Mouse (Mus musculus) MEL (cell line): ENCODE measurements around the gene Pten. TPM values are rescaled to one million over a fixed set of nuclear protein-coding genes. Genes with fewer than 3 reads are reported as not detected.

ENCODE experiments used
- DNase-seq: peaks from one replicate; pipeline ENCODE4 v3.0.0; 2011; ENCODE audit warnings: low read depth, low spot score
- H3K27ac ChIP-seq: 2 replicates; pipeline ENCODE4 v1.5.1; 2012; ENCODE audit warnings: low read depth, mild to moderate bottlenecking, control low read depth, low read length, moderate library complexity; ENCODE audit not compliant: control insufficient read depth
- H3K27me3 ChIP-seq, 2 experiments: fragments of 150-350 bp in 1 of 2; sonication (generic) in 1 of 2; 2 replicates each; pipeline ENCODE4 v1.6.1; 2012; ENCODE audit warnings: low read length in 2 of 2, mild to moderate bottlenecking in 2 of 2, improper control_type of control experiment in 1 of 2, moderate library complexity in 1 of 2; ENCODE audit not compliant: insufficient read depth in 2 of 2, control insufficient read depth in 1 of 2
- H3K36me3 ChIP-seq, 2 experiments: 2 replicates each; pipeline ENCODE4 v1.6.1; 2012 to 2014; ENCODE audit warnings: low read length in 2 of 2, improper control_type of control experiment in 1 of 2, inconsistent platforms in 1 of 2, mild to moderate bottlenecking in 1 of 2; ENCODE audit not compliant: insufficient read depth in 2 of 2, control insufficient read depth in 1 of 2
- H3K4me1 ChIP-seq, 2 experiments: fragments of 150-350 bp in 1 of 2; sonication (generic) in 1 of 2; 2 replicates each; pipeline ENCODE4 v1.6.1; 2012; ENCODE audit warnings: low read length in 2 of 2, improper control_type of control experiment in 1 of 2, mild to moderate bottlenecking in 1 of 2; ENCODE audit not compliant: insufficient read depth in 2 of 2, control insufficient read depth in 1 of 2
- H3K4me3 ChIP-seq, 2 experiments: fragments of 150-350 bp in 1 of 2; sonication (generic) in 1 of 2; 2 replicates each; pipeline ENCODE4 v1.5.1; 2012; ENCODE audit warnings: low read depth in 2 of 2, low read length in 2 of 2, mild to moderate bottlenecking in 2 of 2, moderate library complexity in 2 of 2, control low read depth in 1 of 2, improper control_type of control experiment in 1 of 2; ENCODE audit not compliant: control insufficient read depth in 1 of 2, insufficient read depth in 1 of 2
- H3K79me2 ChIP-seq: 2 replicates; pipeline ENCODE4 v1.6.1; 2012; ENCODE audit warnings: mild to moderate bottlenecking, low read length, moderate library complexity; ENCODE audit not compliant: control insufficient read depth, poor library complexity, insufficient read depth
- H3K9ac ChIP-seq: 2 replicates; pipeline ENCODE4 v1.6.1; 2012; ENCODE audit warnings: low read depth, mild to moderate bottlenecking, control low read depth, low read length, moderate library complexity; ENCODE audit not compliant: control insufficient read depth, poor library complexity, severe bottlenecking
- H3K9me3 ChIP-seq: fragments of 150-350 bp; sonication (generic); replicated peaks from 2 replicates; pipeline ENCODE4 v1.6.1; 2012; ENCODE audit warnings: mild to moderate bottlenecking, low read length, improper control_type of control experiment, moderate library complexity; ENCODE audit not compliant: insufficient read depth
- BHLHE40 ChIP-seq: IDR thresholded peaks from 2 replicates; pipeline ENCODE4 v1.6.1; 2012; ENCODE audit warnings: low read depth, mild to moderate bottlenecking, inconsistent platforms, low read length, improper control_type of control experiment, borderline replicate concordance
- ELF1 ChIP-seq: IDR thresholded peaks from 2 replicates; pipeline ENCODE4 v1.6.1; 2014; ENCODE audit warnings: low read depth, mild to moderate bottlenecking, inconsistent platforms, low read length, improper control_type of control experiment, moderate library complexity
- EP300 ChIP-seq, 2 experiments: IDR thresholded peaks; 2 replicates each; pipeline ENCODE4 v1.6.1; 2011; ENCODE audit warnings: improper control_type of control experiment in 2 of 2, low read length in 2 of 2, low read depth in 1 of 2, mild to moderate bottlenecking in 1 of 2
- ETS1 ChIP-seq: IDR thresholded peaks from 2 replicates; pipeline ENCODE4 v1.6.1; 2012; ENCODE audit warnings: low read depth, mild to moderate bottlenecking, inconsistent platforms, low read length, improper control_type of control experiment, moderate library complexity
- GABPA ChIP-seq: IDR thresholded peaks from 2 replicates; pipeline ENCODE4 v1.6.1; 2012; ENCODE audit warnings: low read depth, mild to moderate bottlenecking, inconsistent platforms, low read length, improper control_type of control experiment, moderate library complexity
- MAFK ChIP-seq: IDR thresholded peaks from 2 replicates; pipeline ENCODE4 v1.6.1; 2011; ENCODE audit warnings: low read depth, mild to moderate bottlenecking, low read length, improper control_type of control experiment, borderline replicate concordance
- MAX ChIP-seq: IDR thresholded peaks from 2 replicates; pipeline ENCODE4 v1.6.1; 2011; ENCODE audit warnings: low read length, improper control_type of control experiment
- MXI1 ChIP-seq: IDR thresholded peaks from 2 replicates; pipeline ENCODE4 v1.6.1; 2011; ENCODE audit warnings: mild to moderate bottlenecking, low read depth, low read length, improper control_type of control experiment
- MYC ChIP-seq: IDR thresholded peaks from 2 replicates; pipeline ENCODE4 v1.6.1; 2011; ENCODE audit warnings: low read depth, mild to moderate bottlenecking, low read length, improper control_type of control experiment, moderate library complexity
- NRF1 ChIP-seq: IDR thresholded peaks from 2 replicates; pipeline ENCODE4 v1.6.1; 2014; ENCODE audit warnings: low read depth, mild to moderate bottlenecking, inconsistent platforms, low read length, improper control_type of control experiment, moderate library complexity; ENCODE audit not compliant: poor library complexity, insufficient read depth, severe bottlenecking
- RCOR1 ChIP-seq: IDR thresholded peaks from 2 replicates; pipeline ENCODE4 v1.6.1; 2012; ENCODE audit warnings: low read depth, mild to moderate bottlenecking, inconsistent platforms, low read length, improper control_type of control experiment
- SIN3A ChIP-seq: IDR thresholded peaks from 2 replicates; pipeline ENCODE4 v1.6.1; 2012; ENCODE audit warnings: low read length, improper control_type of control experiment, inconsistent platforms
- TBP ChIP-seq: IDR thresholded peaks from 2 replicates; pipeline ENCODE4 v1.8.0; 2011; ENCODE audit warnings: low read depth, low read length, improper control_type of control experiment
- TCF12 ChIP-seq: IDR thresholded peaks from 2 replicates; pipeline ENCODE4 v1.6.1; 2014; ENCODE audit warnings: low read depth, mild to moderate bottlenecking, inconsistent platforms, low read length, improper control_type of control experiment, moderate library complexity
- ZNF384 ChIP-seq: IDR thresholded peaks from 2 replicates; pipeline ENCODE4 v1.6.1; 2012; ENCODE audit warnings: low read depth, mild to moderate bottlenecking, inconsistent platforms, low read length, improper control_type of control experiment
- polyA plus RNA-seq, 2 experiments: library from polyadenylated mRNA; stranded (reverse) in 1 of 2; unstranded in 1 of 2; fragments of >175 nt in 1 of 2; fragments of >200 nt in 1 of 2; gene quantifications; 2 replicates each; pipeline versions ENCODE4 v1.2.1 to v1.2.4; 2012; ENCODE audit warnings: low replicate concordance in 2 of 2, low read depth in 1 of 2; ENCODE audit not compliant: insufficient read length in 2 of 2, insufficient read depth in 1 of 2, missing spikeins in 1 of 2
- total RNA-seq: library from RNA; depleted of rRNA; stranded (reverse); fragments of 300-350 nt; gene quantifications from 2 replicates; pipeline ENCODE4 v1.2.3, GENCODE M21; 2012

Gene Pten
- total and polyA plus RNA-seq, 3 experiments: 22.7 to 104 (median 35.8) TPM

GRCm38 (mm10) chr19:32760499-32760898 lies 3.2 kb downstream of the Pten start:
- Histone ChIP-seq H3K9ac (peak overlapping the region; percentile 4; the same call in 1 of the 2 replicates), H3K4me3 (peak overlapping the region; percentile 22 to 94)
- DNase-seq: peak; percentile 69

GRCm38 (mm10) chr19:32761162-32761561 lies 3.9 kb downstream of the Pten start:
- Histone ChIP-seq H3K9me3 (no peaks in the 10 kb centered on the region), H3K79me2 (peaks cover 61% of the 10 kb centered on the region), H3K4me1 (peaks cover 8 to 12% of the 10 kb centered on the region in 2 experiments; a peak in 3 of 4 replicates), H3K4me3 (peak overlapping the region in 1 of 2 experiments; percentile 43; a peak in 2 of 4 replicates), H3K9ac (no peak overlapping the region), H3K36me3 (peaks cover 6 to 33% of the 10 kb centered on the region in 2 experiments), H3K27ac (no peak overlapping the region), H3K27me3 (no peaks in the 10 kb centered on the region)
- no peak for TF ChIP-seq MAFK
- TF ChIP-seq GABPA: no peak
- TF ChIP-seq TBP: peak; percentile 48; the same call in 1 of the 2 replicates
- TF ChIP-seq RCOR1: no peak
- DNase-seq: no peak

More at GRCm38 (mm10) chr19:32760499-32760898, 3.2 kb downstream of the Pten start:
- Histone ChIP-seq H3K4me1 (peaks cover 8 to 12% of the 10 kb centered on the region in 2 experiments; a peak in 3 of 4 replicates), H3K79me2 (peaks cover 56% of the 10 kb centered on the region), H3K27ac (no peak overlapping the region), H3K9me3 (no peaks in the 10 kb centered on the region), H3K27me3 (no peaks in the 10 kb centered on the region), H3K36me3 (peaks cover 6 to 32% of the 10 kb centered on the region in 2 experiments; a peak in 3 of 4 replicates)
- no peak for TF ChIP-seq ELF1
- TF ChIP-seq MYC: peak; percentile 89
- TF ChIP-seq ZNF384: peak; percentile 97
- TF ChIP-seq SIN3A: peak; percentile 90
- no peak for TF ChIP-seq NRF1
- peak; percentile 80; the same call in 1 of the 2 replicates for TF ChIP-seq ETS1
- 0 out of 4 replicates have a peak, but pooled peaks have one; percentile 4 to 46 for TF ChIP-seq EP300 (IDR thresholded peaks at IDR 0.05; ENCODE audit: low read depth in 1 of 2, low read length in 2 of 2)
- no peak for TF ChIP-seq TCF12
- peak; percentile 93 for TF ChIP-seq MXI1
- peak; percentile 67; the same call in 1 of the 2 replicates for TF ChIP-seq MAX
- TF ChIP-seq BHLHE40: peak; percentile 99
- peak; percentile 92 for TF ChIP-seq RCOR1
